Mouse (Mus musculus) liver, embryonic 13.5 days (tissue): ENCODE measurements at regions not wholly inside any gene's neighbourhood (a gene's known extent, or its start where the extent isn't known, plus 50 kb on each side); places are given as distances from the start of the nearest gene placed in this dataset.

Experiments
- ATAC-seq: fragments of 200-750 bp; cut with Nextera tagmentation; 2 replicates; pipeline ENCODE4 v1.8.0; 2017; ENCODE audit warnings: low read depth, mild to moderate bottlenecking, moderate number of reproducible peaks, moderate library complexity
- DNase-seq: peaks from one replicate; pipeline ENCODE4 v3.0.0; 2022
- H3K27ac ChIP-seq: fragments of 300-500 bp; sonication (generic); 2 replicates; pipeline ENCODE4 v1.5.1; 2015; ENCODE audit warnings: moderate library complexity, mild to moderate bottlenecking, inconsistent platforms
- H3K27me3 ChIP-seq: fragments of 300-500 bp; sonication (generic); 2 replicates; pipeline ENCODE4 v1.6.1; 2015; ENCODE audit warnings: mild to moderate bottlenecking, inconsistent platforms
- H3K36me3 ChIP-seq: fragments of 300-500 bp; sonication (generic); 2 replicates; pipeline ENCODE4 v1.6.1; 2015; ENCODE audit warnings: mild to moderate bottlenecking, inconsistent platforms
- H3K4me1 ChIP-seq: fragments of 300-500 bp; sonication (generic); replicated peaks from 2 replicates; pipeline ENCODE4 v1.6.1; 2015; ENCODE audit warnings: inconsistent platforms
- H3K4me2 ChIP-seq: fragments of 300-500 bp; sonication (generic); 2 replicates; pipeline ENCODE4 v1.6.1; 2015; ENCODE audit warnings: inconsistent platforms, mild to moderate bottlenecking, moderate library complexity
- H3K4me3 ChIP-seq: fragments of 300-500 bp; sonication (generic); replicated peaks from 2 replicates; pipeline ENCODE4 v1.5.1; 2015; ENCODE audit warnings: mild to moderate bottlenecking, inconsistent platforms
- H3K9ac ChIP-seq: fragments of 300-500 bp; sonication (generic); 2 replicates; pipeline ENCODE4 v1.6.1; 2015; ENCODE audit warnings: mild to moderate bottlenecking, inconsistent platforms
- H3K9me3 ChIP-seq: fragments of 300-500 bp; sonication (generic); replicated peaks from 2 replicates; pipeline ENCODE4 v1.6.1; 2016; ENCODE audit warnings: inconsistent platforms
- WGBS: fragments of 180-500 bp; shearing (Covaris S2); methylation state at CpG from one replicate; pipeline ENCODE4 v1.1.7; 2015; ENCODE audit not compliant: insufficient replicate concordance; 5-methylcytosine and 5-hydroxymethylcytosine counted together

DNA sequence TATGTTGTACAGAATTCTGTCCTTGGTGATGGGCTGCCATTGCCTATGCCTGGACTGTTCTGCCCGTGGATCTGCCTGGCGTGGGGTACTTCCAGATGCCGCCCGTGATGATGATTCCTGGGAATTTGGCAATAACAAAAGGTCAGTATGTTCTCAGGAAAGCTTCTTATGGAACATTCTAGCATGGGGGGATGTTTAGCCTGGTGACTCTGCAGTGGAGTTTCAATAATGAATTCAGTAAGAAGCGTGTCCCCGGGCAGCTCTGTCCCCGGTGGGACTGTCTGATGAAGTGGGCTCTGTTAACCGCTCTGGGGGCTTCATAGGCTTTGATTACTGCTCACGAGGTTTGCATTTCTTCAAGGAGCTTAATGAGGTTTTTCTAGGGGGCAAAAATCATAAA lies 252.9 kb upstream of the Daam1 start:
- 73% methylated on average over 9 of the region's 9 CpGs for WGBS
- H3K4me1 ChIP-seq = no peaks in the 10 kb centered on the region
- no peak for ATAC-seq

DNA sequence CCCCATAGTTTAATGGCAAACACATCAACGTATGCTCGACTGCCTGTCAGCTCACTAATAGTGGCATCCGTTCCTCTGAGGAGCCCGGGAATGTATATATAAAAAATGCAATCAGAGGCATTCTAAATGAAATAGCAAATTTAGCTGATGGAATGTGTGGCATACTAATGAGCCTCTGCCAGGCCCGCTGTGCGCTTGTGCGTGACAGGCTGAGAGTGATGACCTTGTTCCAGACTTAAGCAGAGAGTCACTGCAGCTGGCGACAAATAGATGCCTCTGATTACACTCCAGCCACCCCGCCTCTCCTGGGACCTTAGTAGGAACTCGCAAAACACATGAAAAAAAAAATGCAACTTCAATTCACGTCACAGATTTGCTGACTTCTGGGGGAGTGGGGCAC lies 252.0 kb upstream of the Daam1 start:
- WGBS = 64% methylated on average over 11 of the region's 11 CpGs
- Histone ChIP-seq H3K36me3 (no peaks in the 10 kb centered on the region), H3K9ac (no peak overlapping the region), H3K27ac (no peak overlapping the region), H3K4me2 (no peak overlapping the region), H3K4me3 (no peak overlapping the region), H3K27me3 (no peaks in the 10 kb centered on the region), H3K4me1 (no peaks in the 10 kb centered on the region), H3K9me3 (no peaks in the 10 kb centered on the region)
- ATAC-seq = no peak
- DNase-seq = no peak

More for the DNA sequence above, 252.9 kb upstream of the Daam1 start:
- no peaks in the 10 kb centered on the region for H3K9me3 ChIP-seq
- H3K4me3 ChIP-seq = no peak overlapping the region
- no peaks in the 10 kb centered on the region for H3K36me3 ChIP-seq
- H3K27ac ChIP-seq = no peak overlapping the region
- DNase-seq = no peak
- no peak overlapping the region for H3K9ac ChIP-seq
- H3K4me2 ChIP-seq = no peak overlapping the region
- no peaks in the 10 kb centered on the region for H3K27me3 ChIP-seq

DNA sequence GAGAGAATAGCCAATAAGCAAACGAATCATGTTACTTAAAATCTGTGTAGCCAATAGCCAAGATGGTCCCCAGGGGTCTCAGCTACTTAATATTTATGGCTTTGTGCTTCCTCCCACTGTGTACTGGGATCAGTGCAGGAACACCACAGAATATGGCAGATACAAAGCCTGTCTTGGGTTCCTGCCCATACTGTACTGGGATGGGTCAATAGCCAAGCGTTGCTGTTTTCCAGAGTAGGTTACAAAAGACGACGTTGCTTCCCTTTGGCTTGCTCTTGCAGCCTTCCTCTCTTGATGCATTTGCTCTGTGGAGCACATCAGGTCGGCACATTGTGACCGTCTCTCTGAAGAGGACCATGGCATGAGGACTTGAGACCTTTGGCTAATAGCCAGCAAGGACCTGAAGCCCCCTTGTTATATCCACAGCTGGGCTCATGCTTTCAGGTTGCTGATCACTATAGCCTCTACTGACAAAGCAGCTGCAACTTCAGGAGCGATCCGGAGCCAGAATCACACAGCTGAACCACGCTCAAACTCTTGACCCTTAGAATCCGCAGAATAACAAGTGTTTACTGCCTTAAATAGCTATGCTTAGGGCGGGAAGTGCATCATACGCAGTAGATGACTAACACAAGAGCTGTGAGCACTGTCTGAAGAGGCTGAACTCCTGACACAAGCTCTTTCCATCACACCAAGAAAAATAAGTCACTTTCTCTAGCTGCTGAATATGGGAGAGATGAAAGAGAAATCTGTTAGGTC lies 250.2 kb upstream of the Daam1 start:
- H3K27me3 ChIP-seq = no peaks in the 10 kb centered on the region
- no peak overlapping the region for H3K27ac ChIP-seq
- no peaks in the 10 kb centered on the region for H3K4me1 ChIP-seq
- H3K9me3 ChIP-seq = no peaks in the 10 kb centered on the region
- ATAC-seq (no peak), DNase-seq (no peak)
- H3K9ac ChIP-seq = no peak overlapping the region
- H3K4me2 ChIP-seq = no peak overlapping the region
- 61% methylated on average over 12 of the region's 12 CpGs for WGBS
- H3K4me3 ChIP-seq = no peak overlapping the region
- no peaks in the 10 kb centered on the region for H3K36me3 ChIP-seq

DNA sequence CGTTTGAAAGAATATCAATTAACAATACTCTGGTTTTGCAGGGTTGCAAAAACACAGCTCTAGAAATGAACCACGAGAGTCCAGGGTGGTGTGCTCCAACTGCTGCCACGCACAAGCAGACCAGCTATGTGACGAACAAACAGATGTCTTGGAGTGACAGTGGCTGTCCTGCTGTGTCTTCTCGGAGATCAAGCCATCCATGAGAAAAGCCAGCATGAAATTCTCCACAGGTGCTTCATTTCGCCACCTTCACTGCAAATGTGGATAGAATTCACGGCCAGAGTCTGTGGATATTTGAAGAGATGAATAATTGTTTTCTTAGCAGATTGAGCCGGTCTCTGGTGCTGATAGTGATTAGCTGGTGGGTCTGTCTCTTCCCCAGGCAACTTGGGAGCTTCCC lies 246.3 kb upstream of the Daam1 start:
- Histone ChIP-seq H3K4me3 (no peak overlapping the region), H3K4me1 (no peaks in the 10 kb centered on the region), H3K27ac (no peak overlapping the region), H3K36me3 (no peaks in the 10 kb centered on the region), H3K9me3 (no peaks in the 10 kb centered on the region), H3K4me2 (no peak overlapping the region), H3K9ac (no peak overlapping the region), H3K27me3 (no peaks in the 10 kb centered on the region)
- no peak for DNase-seq
- ATAC-seq = no peak
- WGBS = 58% methylated on average over 8 of the region's 8 CpGs

DNA sequence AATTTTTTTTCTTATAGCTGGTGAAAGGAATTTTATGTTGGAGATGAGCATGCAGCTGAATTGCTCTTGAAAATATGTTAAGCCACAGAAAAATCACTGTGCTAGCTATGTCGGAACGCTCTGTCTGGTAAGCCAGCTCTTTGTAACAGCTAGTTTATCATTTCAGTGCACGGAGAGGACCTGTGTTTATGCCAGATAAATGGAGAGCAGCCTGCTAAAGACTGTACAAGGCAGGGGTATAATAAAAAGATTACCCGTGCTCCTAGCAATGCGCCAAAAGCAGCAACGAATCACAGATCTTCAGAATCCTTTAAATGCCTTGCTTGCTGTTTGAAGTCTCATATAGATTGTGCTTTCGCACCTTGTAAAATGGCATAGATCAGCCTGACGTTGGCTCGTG lies 232.2 kb upstream of the Daam1 start:
- no peak overlapping the region for H3K27ac ChIP-seq
- H3K4me3 ChIP-seq = no peak overlapping the region
- DNase-seq = no peak
- no peaks in the 10 kb centered on the region for H3K9me3 ChIP-seq
- no peaks in the 10 kb centered on the region for H3K27me3 ChIP-seq
- 72% methylated on average over 9 of the region's 9 CpGs for WGBS
- no peak for ATAC-seq
- no peak overlapping the region for H3K9ac ChIP-seq
- no peaks in the 10 kb centered on the region for H3K4me1 ChIP-seq
- H3K4me2 ChIP-seq = no peak overlapping the region
- no peaks in the 10 kb centered on the region for H3K36me3 ChIP-seq

DNA sequence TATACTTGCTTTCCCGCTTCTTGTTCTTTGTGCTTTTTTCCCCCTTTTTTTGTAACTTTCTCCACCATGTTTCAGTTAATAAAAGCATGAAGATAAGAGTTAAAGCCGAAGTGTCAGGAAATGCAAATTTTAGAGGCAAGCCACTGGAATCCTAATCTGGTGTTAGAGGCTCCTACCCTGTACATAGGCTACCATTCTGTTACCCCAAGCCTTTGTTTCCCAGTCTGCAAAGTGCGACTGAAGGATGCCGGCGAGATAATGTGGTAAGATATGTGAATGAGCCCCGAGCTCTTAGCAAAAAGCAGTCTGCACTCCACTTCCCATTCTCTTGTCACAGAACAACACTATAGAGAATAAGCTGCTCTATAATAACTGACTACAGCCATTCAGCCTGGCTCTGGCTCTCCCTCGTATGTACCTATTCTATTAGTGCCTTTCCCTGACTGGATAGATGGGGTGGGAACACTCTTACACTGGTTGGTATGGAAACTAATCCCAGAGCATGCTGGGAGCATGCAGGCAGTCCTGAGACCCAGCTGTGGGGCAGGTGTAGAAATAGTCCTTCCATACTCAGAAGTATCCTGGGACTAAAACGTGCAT lies 229.7 kb upstream of the Daam1 start:
- 63% methylated on average over 8 of the region's 8 CpGs for WGBS
- DNase-seq (no peak), ATAC-seq (no peak)
- Histone ChIP-seq H3K36me3 (no peaks in the 10 kb centered on the region), H3K9me3 (no peaks in the 10 kb centered on the region), H3K9ac (no peak overlapping the region), H3K4me1 (no peaks in the 10 kb centered on the region), H3K27ac (no peak overlapping the region), H3K27me3 (no peaks in the 10 kb centered on the region), H3K4me3 (no peak overlapping the region), H3K4me2 (no peak overlapping the region)

DNA sequence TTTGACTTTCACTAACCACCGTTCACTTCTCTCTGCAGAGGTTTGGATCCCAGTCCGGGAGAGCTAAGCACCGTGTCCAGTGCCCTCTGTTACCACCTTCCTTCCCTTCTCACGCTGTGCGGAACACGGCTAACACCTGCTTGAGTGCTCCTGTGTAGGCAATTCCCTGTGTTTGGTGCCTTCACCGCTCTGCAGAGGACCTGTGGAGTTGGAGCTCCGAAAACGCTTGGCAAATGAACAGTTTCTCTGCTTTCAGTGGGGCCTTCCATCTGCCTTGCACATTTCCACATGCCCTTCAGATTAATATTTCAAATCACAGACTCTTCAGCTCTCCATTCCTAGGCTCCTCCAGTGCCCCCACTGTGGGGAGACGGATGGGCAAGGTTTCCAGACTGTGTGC lies 227.7 kb upstream of the Daam1 start:
- Histone ChIP-seq H3K36me3 (no peaks in the 10 kb centered on the region), H3K4me2 (no peak overlapping the region), H3K4me3 (no peak overlapping the region), H3K9me3 (no peaks in the 10 kb centered on the region), H3K27me3 (no peaks in the 10 kb centered on the region), H3K4me1 (no peaks in the 10 kb centered on the region), H3K9ac (no peak overlapping the region), H3K27ac (no peak overlapping the region)
- 79% methylated on average over 10 of the region's 10 CpGs for WGBS
- ATAC-seq (no peak), DNase-seq (no peak)

DNA sequence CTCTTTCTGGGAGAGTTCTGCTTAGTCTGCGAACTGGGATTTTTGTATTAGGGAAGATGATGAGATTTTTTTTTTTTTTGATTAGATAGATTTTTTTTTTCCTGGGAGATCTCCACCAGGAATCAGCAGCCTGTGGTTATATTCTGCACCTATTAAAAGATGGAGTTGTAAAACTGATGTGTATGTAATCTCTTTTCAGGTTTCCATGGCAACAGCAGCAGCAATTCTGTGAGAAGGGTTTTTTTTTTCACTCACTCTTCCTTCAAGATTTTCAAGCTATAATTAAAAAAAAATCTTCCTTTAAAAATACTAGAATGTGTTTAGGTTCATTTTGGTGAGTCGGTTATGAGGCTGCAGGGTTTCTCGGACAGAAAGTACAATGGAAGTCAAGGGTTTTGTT lies 224.5 kb upstream of the Daam1 start:
- H3K9me3 ChIP-seq = no peaks in the 10 kb centered on the region

DNA sequence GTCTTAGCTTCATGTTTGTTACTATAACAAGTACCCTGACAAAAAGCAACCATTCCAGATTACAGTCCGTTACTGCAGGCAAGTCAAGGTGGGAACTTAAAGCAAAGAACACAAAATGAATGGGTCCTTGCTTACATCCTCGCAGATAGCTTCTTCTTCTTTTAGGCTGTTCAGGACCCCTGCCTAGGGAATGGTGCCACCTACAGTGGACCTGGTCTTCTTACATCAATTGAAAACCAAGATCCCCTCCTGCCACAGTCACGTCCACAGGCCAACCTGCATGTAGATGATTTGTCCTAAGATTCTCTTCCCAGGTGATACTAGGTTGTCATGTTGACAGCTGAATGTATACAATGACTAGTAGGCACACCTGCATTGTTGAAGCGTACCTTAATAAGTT lies 222.9 kb upstream of the Daam1 start:
- 52% methylated on average over 4 of the region's 4 CpGs for WGBS
- no peak for DNase-seq
- Histone ChIP-seq H3K36me3 (no peaks in the 10 kb centered on the region), H3K9ac (no peak overlapping the region), H3K9me3 (no peaks in the 10 kb centered on the region), H3K4me2 (no peak overlapping the region), H3K27ac (no peak overlapping the region), H3K4me1 (no peaks in the 10 kb centered on the region), H3K4me3 (no peak overlapping the region), H3K27me3 (no peaks in the 10 kb centered on the region)
- ATAC-seq = no peak

More for the DNA sequence above, 224.5 kb upstream of the Daam1 start:
- WGBS = 69% methylated on average over 3 of the region's 3 CpGs
- Histone ChIP-seq H3K4me2 (no peak overlapping the region), H3K36me3 (no peaks in the 10 kb centered on the region), H3K27me3 (no peaks in the 10 kb centered on the region), H3K27ac (no peak overlapping the region), H3K4me1 (no peaks in the 10 kb centered on the region), H3K4me3 (no peak overlapping the region), H3K9ac (no peak overlapping the region)
- DNase-seq (no peak), ATAC-seq (no peak)

DNA sequence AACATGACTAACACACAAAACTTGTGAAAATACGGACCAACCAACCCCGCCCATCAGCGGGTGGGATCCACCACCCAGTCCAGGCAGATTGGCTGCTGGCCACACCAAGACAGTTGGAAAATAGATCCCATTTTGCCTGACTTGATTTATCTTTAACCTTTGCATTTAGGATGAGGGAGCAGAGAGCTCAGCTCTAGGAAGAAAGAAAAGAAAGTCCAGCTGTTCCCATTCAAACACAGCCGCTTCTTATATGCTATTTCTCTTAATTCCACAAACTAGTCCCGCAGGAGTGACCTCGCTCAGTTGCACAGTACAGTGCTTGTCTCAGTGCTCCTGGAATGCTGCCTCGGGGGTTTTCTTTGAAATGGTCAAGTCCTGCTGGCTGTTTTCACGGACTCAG lies 217.6 kb upstream of the Daam1 start:
- WGBS = 60% methylated on average over 8 of the region's 8 CpGs
- no peaks in the 10 kb centered on the region for H3K36me3 ChIP-seq
- no peaks in the 10 kb centered on the region for H3K4me1 ChIP-seq
- H3K9me3 ChIP-seq = no peaks in the 10 kb centered on the region
- H3K4me2 ChIP-seq = no peak overlapping the region
- H3K9ac ChIP-seq = no peak overlapping the region
- no peaks in the 10 kb centered on the region for H3K27me3 ChIP-seq
- ATAC-seq (no peak), DNase-seq (no peak)
- no peak overlapping the region for H3K27ac ChIP-seq
- H3K4me3 ChIP-seq = no peak overlapping the region

DNA sequence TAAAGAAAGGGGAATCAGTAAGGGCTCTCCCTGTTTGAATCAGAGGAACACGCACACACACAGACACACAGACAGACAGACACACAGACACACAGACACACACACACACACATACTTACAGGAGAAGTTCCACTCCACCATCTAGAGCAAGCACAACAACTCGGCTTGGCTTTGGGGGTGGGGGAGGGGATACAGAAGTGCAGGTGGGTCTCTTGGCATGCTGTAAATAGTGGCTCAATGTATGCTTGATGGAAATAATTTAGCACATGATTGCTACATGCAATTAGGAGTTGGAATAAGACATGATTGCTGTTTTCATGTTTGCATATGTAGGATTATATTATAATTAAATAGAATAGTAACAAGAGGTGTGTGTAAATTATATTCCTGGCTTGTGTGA lies 215.9 kb upstream of the Daam1 start:
- Histone ChIP-seq H3K27me3 (no peaks in the 10 kb centered on the region), H3K4me2 (no peak overlapping the region), H3K36me3 (no peaks in the 10 kb centered on the region), H3K9ac (no peak overlapping the region), H3K27ac (no peak overlapping the region), H3K9me3 (no peaks in the 10 kb centered on the region), H3K4me3 (no peak overlapping the region), H3K4me1 (no peaks in the 10 kb centered on the region)
- WGBS = 55% methylated on average over 2 of the region's 2 CpGs
- ATAC-seq (no peak), DNase-seq (no peak)

DNA sequence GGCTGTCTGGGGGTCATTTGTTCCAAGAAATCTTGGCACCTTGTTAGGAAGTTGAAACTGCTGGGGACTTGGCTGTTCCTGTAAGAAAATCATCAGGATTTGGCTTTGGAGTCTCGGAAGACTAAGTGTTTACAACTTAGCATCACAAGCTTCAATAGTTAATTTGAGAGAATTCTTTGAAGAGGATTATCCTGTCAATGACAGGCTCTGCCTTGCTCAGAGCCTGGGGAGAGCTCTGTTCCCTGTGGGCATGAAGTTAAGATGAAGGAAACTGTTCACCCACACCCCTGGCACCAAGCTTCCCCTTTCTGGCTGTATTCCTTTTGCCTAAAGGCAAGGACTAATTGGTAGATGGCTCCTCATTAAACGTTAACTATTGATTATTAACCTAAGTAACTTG lies 215.5 kb upstream of the Daam1 start:
- no peak overlapping the region for H3K4me3 ChIP-seq
- H3K4me2 ChIP-seq = no peak overlapping the region
- no peaks in the 10 kb centered on the region for H3K4me1 ChIP-seq
- H3K27me3 ChIP-seq = no peaks in the 10 kb centered on the region
- DNase-seq = no peak
- H3K27ac ChIP-seq = no peak overlapping the region
- 59% methylated on average over 2 of the region's 2 CpGs for WGBS
- H3K9ac ChIP-seq = no peak overlapping the region
- H3K9me3 ChIP-seq = no peaks in the 10 kb centered on the region
- H3K36me3 ChIP-seq = no peaks in the 10 kb centered on the region
- no peak for ATAC-seq
